Mouse (Mus musculus): ENCODE data around the gene Cic.

DNA sequence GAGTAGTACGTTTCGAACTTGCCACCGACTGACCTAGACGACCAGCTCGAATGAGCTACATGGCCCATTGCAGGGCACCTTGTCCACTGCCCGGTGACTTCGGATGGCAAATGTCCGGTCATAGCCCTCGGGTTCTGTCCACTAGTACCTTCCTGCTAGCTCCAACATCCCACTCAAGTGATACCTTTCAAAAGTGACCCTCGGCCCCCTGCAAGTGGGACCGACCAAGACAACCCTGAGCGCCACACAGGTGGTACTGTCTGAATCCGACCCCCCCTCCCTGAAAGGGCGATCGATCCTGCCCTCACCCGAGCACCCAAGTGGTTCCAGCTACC lies 48.1 kb upstream of the Cic start:
- TF ChIP-seq EP300 (IDR thresholded peaks at IDR 0.05; ENCODE audit: insufficient read depth, low read depth, low read length) (no peak), CTCF (IDR thresholded peaks at IDR 0.05) (no peak)

Data from heart, adult 2 months (tissue).